Mouse (Mus musculus): ENCODE measurements at regions not wholly inside any gene's neighbourhood (a gene's known extent, or its start where the extent isn't known, plus 50 kb on each side); places are given as distances from the start of the nearest gene placed in this dataset.

DNA sequence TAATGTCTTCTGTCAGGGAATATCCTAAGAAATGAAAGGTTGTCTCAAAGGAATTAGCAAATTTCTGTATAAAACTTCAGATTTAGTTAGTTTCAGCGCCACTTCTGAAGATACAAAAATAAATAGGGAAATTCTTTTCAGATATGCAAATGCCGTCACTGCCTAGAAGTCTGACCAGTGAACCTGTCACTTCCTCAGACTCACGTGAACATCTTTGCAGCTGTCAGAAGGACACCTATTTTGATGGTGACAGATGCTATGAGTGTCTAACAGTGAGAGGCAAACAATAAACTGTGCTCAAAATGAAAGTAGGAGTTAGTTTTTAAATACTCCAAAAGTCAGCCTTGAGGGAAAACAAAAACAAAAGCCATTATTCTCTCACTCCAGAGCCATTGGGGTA, 57.5 kb upstream of the Igf1r start:
- DNase-seq (ENCODE audit: low spot score), result no peak

GRCm38 (mm10) chr7:67892917-67893316, 59.7 kb upstream of the Igf1r start:
- no peak for DNase-seq (ENCODE audit: low spot score)

DNA sequence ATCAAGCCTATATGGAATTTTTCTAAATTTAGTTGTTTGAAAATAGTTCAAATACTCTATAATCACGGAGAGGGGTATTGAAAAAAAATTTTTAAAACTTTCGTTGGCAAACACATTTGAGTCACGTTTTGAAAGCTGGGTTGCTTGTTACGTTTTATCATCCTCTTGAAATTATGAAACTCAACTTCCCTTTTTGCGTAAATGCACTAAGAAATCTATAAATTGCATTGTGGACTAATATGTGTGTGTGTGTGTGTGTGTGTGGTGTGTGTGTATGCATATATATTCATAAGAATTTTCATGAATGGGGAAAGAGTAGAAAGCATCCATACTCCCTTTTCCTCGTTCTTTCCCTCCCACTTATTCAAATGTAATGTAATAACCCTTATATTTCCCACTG, 69.6 kb upstream of the Igf1r start:
- DNase-seq (ENCODE audit: low spot score), result no peak

GRCm38 (mm10) chr7:67882606-67883005, 70.0 kb upstream of the Igf1r start:
- DNase-seq (ENCODE audit: low spot score), result no peak

DNA sequence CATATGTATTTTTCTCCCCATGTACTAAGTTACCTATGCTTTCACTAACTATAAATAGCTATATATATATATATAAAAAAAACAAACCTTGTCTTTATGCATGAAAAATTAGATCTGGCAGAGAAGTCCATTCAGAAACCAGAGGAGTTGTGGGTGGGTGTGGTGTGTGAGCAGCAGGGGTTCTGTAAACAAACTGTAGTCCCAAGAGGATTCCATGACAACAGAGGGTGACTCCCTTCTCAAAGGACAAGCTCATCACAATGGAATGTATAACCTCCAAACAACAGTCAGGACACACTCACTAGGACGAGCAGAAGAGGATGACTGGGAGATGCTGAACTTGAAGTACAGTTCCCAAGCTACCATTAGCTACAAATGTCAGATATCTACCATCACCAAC, 74.4 kb upstream of the Igf1r start:
- DNase-seq (ENCODE audit: low spot score), result no peak

DNA sequence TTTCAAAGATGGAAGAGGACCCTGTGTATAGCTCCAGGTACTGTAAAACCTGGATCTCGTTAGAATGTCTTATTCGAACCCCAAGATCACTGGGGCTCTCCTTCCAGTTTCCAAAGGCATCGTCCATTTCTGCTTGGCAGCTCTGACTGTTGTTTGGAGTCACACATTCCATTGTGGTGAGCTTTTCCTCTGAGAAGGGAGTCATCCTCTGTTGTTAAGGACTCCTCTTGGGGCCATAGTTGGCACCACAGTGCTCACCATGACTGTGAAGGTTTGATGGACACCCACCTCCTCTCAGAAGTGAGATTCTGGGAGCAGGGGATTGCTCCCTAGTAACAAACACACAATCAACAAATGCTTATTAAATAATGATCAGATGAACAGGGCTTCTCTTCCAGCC, 75.0 kb upstream of the Igf1r start:
- DNase-seq (ENCODE audit: low spot score), result peak; percentile 2

- no peak for DNase-seq (ENCODE audit: low spot score)
These were observed 94.8 kb upstream of the Synm start for GRCm38 (mm10) chr7:67854080-67855022.

- DNase-seq (ENCODE audit: low spot score), result no peak
These were observed 93.3 kb upstream of the Synm start for GRCm38 (mm10) chr7:67852859-67853258.

GRCm38 (mm10) chr7:67849509-67849862, 89.9 kb upstream of the Synm start:
- no peak for DNase-seq (ENCODE audit: low spot score)

DNA sequence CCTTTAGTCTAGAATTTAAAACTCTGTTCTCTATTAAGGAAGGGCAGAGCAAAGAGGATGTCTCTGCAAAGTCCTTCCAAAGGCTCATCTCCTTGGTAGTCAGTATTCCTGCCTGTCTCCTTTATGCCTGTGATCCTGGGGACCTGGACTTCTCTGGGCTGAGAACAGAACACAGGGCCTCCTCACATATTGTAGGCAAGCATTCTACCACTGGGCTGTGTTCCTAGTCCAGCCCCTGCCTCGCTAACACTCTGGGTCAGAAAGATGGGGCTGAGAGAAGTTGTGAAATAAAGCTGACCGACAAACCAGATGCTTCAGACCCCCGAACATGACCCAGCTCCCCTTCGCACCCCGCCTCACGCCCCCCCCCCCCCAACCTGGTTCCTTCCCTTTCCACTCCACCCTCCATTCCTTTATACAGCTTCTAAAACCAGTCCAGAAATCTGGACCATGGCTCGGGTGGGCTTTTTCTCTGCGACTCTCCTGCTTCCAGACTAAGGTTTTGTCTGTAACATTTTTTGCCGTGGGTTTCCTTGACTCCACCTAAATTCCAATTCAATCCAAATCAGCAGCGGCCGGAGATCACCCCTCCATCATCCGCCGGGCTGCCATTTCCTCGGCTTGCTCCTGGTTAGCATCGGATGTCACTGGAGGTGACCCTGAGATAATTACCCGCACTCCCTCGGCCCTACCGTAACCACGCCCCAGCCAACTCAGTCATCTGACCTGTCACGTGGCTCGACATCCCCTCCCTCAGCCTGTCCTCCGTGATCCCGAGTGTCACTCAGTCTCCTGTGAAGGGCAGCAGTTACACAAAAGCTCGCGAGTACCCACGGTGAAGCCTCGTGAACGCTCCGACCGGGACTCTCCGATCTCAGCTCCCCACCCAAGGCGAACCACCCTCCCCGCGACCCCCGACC, 89.3 kb upstream of the Synm start:
- peak; percentile 39 for DNase-seq (ENCODE audit: low spot score)

DNA sequence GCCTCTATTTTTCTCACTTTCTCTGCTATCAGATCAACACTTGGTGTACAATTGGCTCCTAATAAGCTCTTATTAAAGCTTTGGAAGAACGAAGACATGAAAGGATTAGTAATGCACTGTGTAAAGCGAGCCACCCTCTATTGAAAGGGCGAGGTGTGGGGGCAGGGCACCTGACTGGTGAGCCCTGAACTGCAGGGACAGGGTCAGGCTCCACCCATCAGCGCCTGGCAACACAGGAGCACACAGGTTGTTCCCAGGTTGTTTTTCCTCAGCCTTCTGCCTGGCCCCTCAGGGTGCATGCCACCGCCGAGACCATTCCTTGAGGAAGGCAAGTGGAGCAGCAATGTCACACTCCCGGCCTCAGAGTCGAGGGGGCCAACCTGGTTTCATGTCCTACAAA, 87.3 kb upstream of the Synm start:
- no peak for DNase-seq (ENCODE audit: low spot score)

DNA sequence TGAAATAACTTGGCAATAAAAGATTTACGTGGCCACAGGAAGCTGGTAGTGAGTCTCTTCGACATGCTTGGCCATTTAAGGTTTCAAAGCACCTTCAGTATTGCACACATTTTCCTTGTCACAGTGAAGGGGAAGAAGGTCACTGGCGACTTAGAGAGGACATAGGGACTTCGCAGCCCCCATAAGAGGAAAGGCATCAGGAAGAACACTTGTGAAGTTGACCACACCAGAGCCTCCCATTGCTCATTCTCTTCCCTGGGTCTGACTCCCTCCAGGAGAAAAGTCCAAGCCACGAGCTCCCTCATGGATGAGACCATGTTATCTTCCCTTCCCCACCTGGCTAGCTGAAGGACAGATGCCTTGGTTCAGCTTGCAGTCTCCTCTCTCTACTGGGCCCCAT, 77.4 kb upstream of the Synm start:
- DNase-seq (ENCODE audit: low spot score), result no peak

DNA sequence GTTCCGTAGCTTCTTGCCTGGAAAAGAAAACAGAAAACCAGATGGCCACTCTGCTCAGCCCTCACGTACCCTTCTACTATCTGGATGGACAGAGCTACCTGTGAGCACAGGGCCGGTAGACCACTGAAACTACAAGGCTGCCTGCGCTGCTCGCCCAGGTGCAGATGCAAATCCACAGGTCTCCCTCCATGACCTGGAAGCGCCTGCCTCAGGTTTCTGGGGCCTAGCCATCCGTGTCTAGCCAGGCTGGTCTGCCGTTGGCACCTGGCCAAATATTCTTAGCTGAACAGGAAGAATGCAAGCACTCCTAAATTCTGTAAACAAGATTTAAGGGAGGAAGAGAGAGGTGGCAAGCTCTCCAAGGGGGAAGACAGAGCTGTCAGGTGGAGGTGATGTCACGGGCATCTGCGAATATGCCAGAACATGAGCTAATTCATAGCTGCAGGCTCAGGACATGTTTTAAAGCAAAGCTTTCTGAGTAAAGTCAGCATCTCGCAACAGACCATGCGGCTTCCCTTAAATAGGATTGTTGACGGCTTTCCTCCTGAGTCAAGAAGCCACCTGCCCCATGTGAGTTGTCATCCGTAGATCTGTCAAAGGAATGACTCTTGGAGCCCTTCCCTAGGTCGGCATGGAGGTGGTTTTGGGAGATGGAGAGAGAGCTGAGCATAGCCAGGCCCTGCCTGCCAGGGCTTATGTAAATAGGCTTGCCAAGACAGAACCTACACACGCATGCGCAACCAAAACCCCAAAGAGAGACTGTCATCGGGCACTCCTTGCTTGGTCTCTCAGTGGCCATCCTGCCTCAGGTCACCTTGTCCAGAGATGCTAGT, 76.8 kb upstream of the Synm start:
- no peak for DNase-seq (ENCODE audit: low spot score)

- no peak for DNase-seq (ENCODE audit: low spot score)
These were observed 72.2 kb upstream of the Synm start for GRCm38 (mm10) chr7:67831738-67832137.

- no peak for DNase-seq (ENCODE audit: low spot score)
These were observed 67.8 kb upstream of the Synm start for GRCm38 (mm10) chr7:67827386-67827785.

DNA sequence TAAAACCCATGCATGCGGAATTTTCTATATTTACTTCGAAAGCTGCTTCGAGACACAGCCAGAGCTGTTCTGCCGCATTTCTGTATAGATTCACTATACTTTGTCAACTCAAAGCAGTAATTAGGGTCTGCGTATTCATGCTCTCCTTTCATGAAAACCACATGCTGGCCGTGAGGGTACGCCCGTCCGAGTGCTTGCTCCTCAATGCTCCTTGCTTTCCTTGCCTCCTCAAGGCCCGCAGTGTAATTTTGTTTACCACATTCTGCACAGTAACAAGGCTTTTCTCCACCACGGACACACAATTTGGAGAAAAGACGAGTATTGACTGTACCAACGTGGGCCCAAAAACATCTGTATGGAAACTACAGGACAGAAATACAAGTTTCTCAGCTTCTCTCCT, 67.4 kb upstream of the Synm start:
- no peak for DNase-seq (ENCODE audit: low spot score)

- DNase-seq (ENCODE audit: low spot score), result no peak
These were observed 66.8 kb upstream of the Synm start for GRCm38 (mm10) chr7:67826368-67826767.

GRCm38 (mm10) chr7:67825636-67826280, 66.2 kb upstream of the Synm start:
- DNase-seq (ENCODE audit: low spot score), result no peak

GRCm38 (mm10) chr7:67823943-67824645, 64.6 kb upstream of the Synm start:
- DNase-seq (ENCODE audit: low spot score), result no peak

GRCm38 (mm10) chr7:67819551-67819950, 60.0 kb upstream of the Synm start:
- DNase-seq (ENCODE audit: low spot score), result no peak
